Mouse (Mus musculus) splenic B cell, adult 2 months (primary cell): Measurements from ENCODE around the gene Gm16513.
"Not testable (repeated sequence)": the region's sequence is repeated elsewhere in the genome, so short reads cannot be mapped to it uniquely, and the experiment has no call there.

Source experiments
- DNase-seq: peaks from one replicate; pipeline ENCODE4 v3.0.0-alpha.2; 2011; ENCODE audit warnings: low read depth, low spot score
- H3K27me3 ChIP-seq: 2 replicates; pipeline ENCODE4 v1.6.1; 2012; ENCODE audit warnings: mild to moderate bottlenecking, low read length, moderate library complexity, mixed read lengths; ENCODE audit not compliant: control insufficient read depth, poor library complexity, insufficient read depth, severe bottlenecking
- H3K36me3 ChIP-seq: 2 replicates; pipeline ENCODE4 v1.6.1; 2012; ENCODE audit warnings: mild to moderate bottlenecking, low read length, moderate library complexity, mixed read lengths; ENCODE audit not compliant: control insufficient read depth, poor library complexity, insufficient read depth, severe bottlenecking

The Gm16513 gene

GRCm38 (mm10) chr5:95182324-95182723, at the start of gene Gm16513:
Gene Gm16513 (plus strand): TSS chr5:95182624.
- DNase-seq, H3K36me3 ChIP-seq, H3K27me3 ChIP-seq: not testable (repeated sequence)
